Mouse (Mus musculus): ENCODE data around the gene Wwox. TPM values are rescaled to one million over a fixed set of nuclear protein-coding genes. Genes with fewer than 3 reads are reported as not detected.

Gene Wwox
- total and polyA plus RNA-seq, 3 experiments: 7.8 to 11.5 (median 9.1) TPM

DNA sequence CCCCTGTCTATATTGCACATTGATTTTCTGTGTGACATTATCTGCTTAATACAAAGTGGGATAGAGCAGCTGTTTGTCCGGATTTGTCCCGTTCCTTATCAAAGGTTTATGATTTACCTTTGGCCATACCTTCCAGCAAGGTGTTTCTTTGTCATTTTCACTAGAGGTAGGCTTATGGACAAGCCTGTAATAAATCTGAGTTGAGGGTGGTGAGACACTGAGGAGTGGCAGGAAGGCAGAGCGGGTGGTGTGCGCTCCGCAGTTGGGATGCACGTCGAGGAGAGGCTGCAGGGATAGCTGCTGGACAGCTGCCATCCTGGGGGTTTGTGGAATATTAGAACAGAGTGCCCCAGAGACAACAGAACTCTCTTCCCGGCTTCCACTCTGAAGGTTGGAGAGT is 458.0 kb downstream of the Wwox start:
- DNase-seq (ENCODE audit: extremely low read depth): no peak
- TF ChIP-seq POLR2A (IDR thresholded peaks at IDR 0.05; ENCODE audit: low read depth, low read length): no peak
- TF ChIP-seq E2F4 (IDR thresholded peaks at IDR 0.05; ENCODE audit: insufficient replicate concordance, low read depth, low read length): no peak
- TF ChIP-seq TCF12 (IDR thresholded peaks at IDR 0.05; ENCODE audit: low read depth, low read length): no peak
- TF ChIP-seq ZNF384 (IDR thresholded peaks at IDR 0.05; ENCODE audit: low read depth, low read length): no peak
- TF ChIP-seq USF2 (conservative IDR thresholded peaks at IDR 0.05; ENCODE audit: low read depth, low read length): no peak
- no peak for TF ChIP-seq JUN (IDR thresholded peaks at IDR 0.05; ENCODE audit: insufficient read depth, low read depth, low read length)
- TF ChIP-seq MEF2A (IDR thresholded peaks at IDR 0.05; ENCODE audit: borderline replicate concordance, low read depth, low read length): no peak
- TF ChIP-seq MAX (IDR thresholded peaks at IDR 0.05; ENCODE audit: low read length): no peak
- no peaks in the 10 kb centered on the region for H3K79me2 ChIP-seq (replicated peaks; ENCODE audit: control insufficient read depth, extremely low read depth, insufficient read depth, poor library complexity, severe bottlenecking)
- no peaks in the 10 kb centered on the region for H3K36me3 ChIP-seq (replicated peaks in 1 of 2; ENCODE audit: control insufficient read depth in 1 of 2, insufficient read depth in 1 of 2, low read length in 1 of 2)
- H3K27ac ChIP-seq (ENCODE audit: insufficient read depth, low read depth): no peak overlapping the region
- peaks cover 4% of the 10 kb centered on the region for H3K9me3 ChIP-seq (replicated peaks; ENCODE audit: low read length)
- no peaks in the 10 kb centered on the region for H3K4me1 ChIP-seq (ENCODE audit: control insufficient read depth in 1 of 2, insufficient read depth in 2 of 2)
- dilution Hi-C loops (cut with MboI; ENCODE audit: extremely low pct_ligation_motif_present, extremely low pct_unique_long_range_greater_than_20kb, low sequenced_read_pairs) (no loop called here), in situ Hi-C loops (cut with MboI; ENCODE audit: low pct_ligation_motif_present, low pct_unique_long_range_greater_than_20kb, low sequenced_read_pairs) (no loop called here)
- no peak overlapping the region for H3K4me2 ChIP-seq (ENCODE audit: insufficient read depth, low read depth, poor library complexity, severe bottlenecking)
- no peaks in the 10 kb centered on the region for H3K27me3 ChIP-seq (replicated peaks)
- H3K4me3 ChIP-seq (replicated peaks in 1 of 3; ENCODE audit: low read depth in 2 of 3, low read length in 2 of 3, poor library complexity in 1 of 3): no peak overlapping the region
- no peak overlapping the region for H3K9ac ChIP-seq (ENCODE audit: insufficient read depth, low read depth)

DNA sequence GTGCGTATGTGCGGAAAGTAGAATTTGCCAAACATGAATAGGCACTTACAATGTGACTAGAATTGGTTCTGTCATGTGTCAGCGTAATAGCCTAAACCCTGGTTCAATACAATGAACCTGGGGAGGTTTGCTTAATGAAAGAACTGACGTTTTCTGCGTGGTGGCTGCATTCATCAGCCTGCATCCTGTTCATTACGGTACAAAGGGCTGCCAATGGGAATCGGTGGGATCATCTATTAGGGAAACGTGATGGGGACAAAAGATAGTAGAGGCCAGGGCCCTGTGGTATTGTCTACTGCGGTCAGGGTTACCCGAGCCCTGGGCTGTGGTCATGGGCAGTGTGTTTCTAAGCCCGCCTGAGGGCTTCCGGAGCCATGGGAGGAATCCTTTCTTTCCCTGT is 459.7 kb downstream of the Wwox start:
- no peaks in the 10 kb centered on the region for H3K79me2 ChIP-seq (replicated peaks; ENCODE audit: control insufficient read depth, extremely low read depth, insufficient read depth, poor library complexity, severe bottlenecking)
- no peaks in the 10 kb centered on the region for H3K27me3 ChIP-seq (replicated peaks)

DNA sequence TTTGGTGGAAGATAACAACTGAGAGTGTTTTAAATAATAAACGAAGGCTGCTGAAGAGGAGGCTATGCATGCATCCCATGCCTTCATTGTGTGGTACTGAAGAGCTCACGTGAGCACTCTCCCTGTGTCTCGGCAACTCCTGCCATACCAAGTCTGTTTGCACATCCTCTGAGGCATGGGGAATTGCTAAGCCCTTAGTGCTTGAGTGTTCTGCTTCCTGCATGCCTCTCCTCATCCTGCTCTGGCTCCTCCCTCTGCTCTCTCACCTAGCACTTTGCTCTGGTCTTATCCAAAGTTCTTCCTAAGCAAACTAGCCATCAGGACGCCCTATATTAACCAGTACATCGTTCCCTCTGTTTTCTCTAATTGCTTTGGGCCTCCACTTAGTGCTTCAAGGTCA is 463.1 kb downstream of the Wwox start:
- Histone ChIP-seq H3K4me3 (replicated peaks in 1 of 3; ENCODE audit: low read depth in 2 of 3, low read length in 2 of 3, poor library complexity in 1 of 3) (no peak overlapping the region), H3K27me3 (replicated peaks) (no peaks in the 10 kb centered on the region), H3K9me3 (replicated peaks; ENCODE audit: low read length) (peaks cover 4% of the 10 kb centered on the region), H3K4me1 (ENCODE audit: control insufficient read depth in 1 of 2, insufficient read depth in 2 of 2) (no peaks in the 10 kb centered on the region), H3K9ac (ENCODE audit: insufficient read depth, low read depth) (no peak overlapping the region), H3K36me3 (replicated peaks in 1 of 2; ENCODE audit: control insufficient read depth in 1 of 2, insufficient read depth in 1 of 2, low read length in 1 of 2) (no peaks in the 10 kb centered on the region), H3K79me2 (replicated peaks; ENCODE audit: control insufficient read depth, extremely low read depth, insufficient read depth, poor library complexity, severe bottlenecking) (no peaks in the 10 kb centered on the region), H3K4me2 (ENCODE audit: insufficient read depth, low read depth, poor library complexity, severe bottlenecking) (no peak overlapping the region), H3K27ac (ENCODE audit: insufficient read depth, low read depth) (no peak overlapping the region)
- TF ChIP-seq UBTF (IDR thresholded peaks at IDR 0.05; ENCODE audit: low read depth, low read length): no peak
- TF ChIP-seq JUND (conservative IDR thresholded peaks at IDR 0.05; ENCODE audit: low read depth, low read length): no peak
- no peak for DNase-seq (ENCODE audit: extremely low read depth)
- in situ Hi-C loops (cut with MboI; ENCODE audit: low pct_ligation_motif_present, low pct_unique_long_range_greater_than_20kb, low sequenced_read_pairs) (no loop called here), dilution Hi-C loops (cut with MboI; ENCODE audit: extremely low pct_ligation_motif_present, extremely low pct_unique_long_range_greater_than_20kb, low sequenced_read_pairs) (no loop called here)

More for the DNA sequence above, 459.7 kb downstream of the Wwox start:
- dilution Hi-C loops (cut with MboI; ENCODE audit: extremely low pct_ligation_motif_present, extremely low pct_unique_long_range_greater_than_20kb, low sequenced_read_pairs) (no loop called here), in situ Hi-C loops (cut with MboI; ENCODE audit: low pct_ligation_motif_present, low pct_unique_long_range_greater_than_20kb, low sequenced_read_pairs) (no loop called here)
- DNase-seq (ENCODE audit: extremely low read depth): no peak
- no peak overlapping the region for H3K4me3 ChIP-seq (replicated peaks in 1 of 3; ENCODE audit: low read depth in 2 of 3, low read length in 2 of 3, poor library complexity in 1 of 3)
- no peaks in the 10 kb centered on the region for H3K4me1 ChIP-seq (ENCODE audit: control insufficient read depth in 1 of 2, insufficient read depth in 2 of 2)
- no peaks in the 10 kb centered on the region for H3K36me3 ChIP-seq (replicated peaks in 1 of 2; ENCODE audit: control insufficient read depth in 1 of 2, insufficient read depth in 1 of 2, low read length in 1 of 2)
- no peak overlapping the region for H3K9ac ChIP-seq (ENCODE audit: insufficient read depth, low read depth)
- H3K4me2 ChIP-seq (ENCODE audit: insufficient read depth, low read depth, poor library complexity, severe bottlenecking): no peak overlapping the region
- H3K9me3 ChIP-seq (replicated peaks; ENCODE audit: low read length): no peaks in the 10 kb centered on the region
- H3K27ac ChIP-seq (ENCODE audit: insufficient read depth, low read depth): no peak overlapping the region
- TF ChIP-seq CHD2 (IDR thresholded peaks at IDR 0.05; ENCODE audit: low read length): no peak
- no peak for TF ChIP-seq KAT2A (IDR thresholded peaks at IDR 0.05; ENCODE audit: insufficient replicate concordance, low read length)
- TF ChIP-seq ELF1 (IDR thresholded peaks at IDR 0.05; ENCODE audit: low read depth, low read length): no peak
- no peak for TF ChIP-seq IRF4 (IDR thresholded peaks at IDR 0.05; ENCODE audit: low read depth, low read length)
- TF ChIP-seq CHD1 (IDR thresholded peaks at IDR 0.05; ENCODE audit: low read depth, low read length): no peak
